Mouse (Mus musculus) retina, postnatal 1 day (tissue): ENCODE measurements around the gene Jam3.

Experiments
- DNase-seq: peaks from one replicate; pipeline ENCODE4 v3.0.0-alpha.2; 2012

Gene Jam3

DNA sequence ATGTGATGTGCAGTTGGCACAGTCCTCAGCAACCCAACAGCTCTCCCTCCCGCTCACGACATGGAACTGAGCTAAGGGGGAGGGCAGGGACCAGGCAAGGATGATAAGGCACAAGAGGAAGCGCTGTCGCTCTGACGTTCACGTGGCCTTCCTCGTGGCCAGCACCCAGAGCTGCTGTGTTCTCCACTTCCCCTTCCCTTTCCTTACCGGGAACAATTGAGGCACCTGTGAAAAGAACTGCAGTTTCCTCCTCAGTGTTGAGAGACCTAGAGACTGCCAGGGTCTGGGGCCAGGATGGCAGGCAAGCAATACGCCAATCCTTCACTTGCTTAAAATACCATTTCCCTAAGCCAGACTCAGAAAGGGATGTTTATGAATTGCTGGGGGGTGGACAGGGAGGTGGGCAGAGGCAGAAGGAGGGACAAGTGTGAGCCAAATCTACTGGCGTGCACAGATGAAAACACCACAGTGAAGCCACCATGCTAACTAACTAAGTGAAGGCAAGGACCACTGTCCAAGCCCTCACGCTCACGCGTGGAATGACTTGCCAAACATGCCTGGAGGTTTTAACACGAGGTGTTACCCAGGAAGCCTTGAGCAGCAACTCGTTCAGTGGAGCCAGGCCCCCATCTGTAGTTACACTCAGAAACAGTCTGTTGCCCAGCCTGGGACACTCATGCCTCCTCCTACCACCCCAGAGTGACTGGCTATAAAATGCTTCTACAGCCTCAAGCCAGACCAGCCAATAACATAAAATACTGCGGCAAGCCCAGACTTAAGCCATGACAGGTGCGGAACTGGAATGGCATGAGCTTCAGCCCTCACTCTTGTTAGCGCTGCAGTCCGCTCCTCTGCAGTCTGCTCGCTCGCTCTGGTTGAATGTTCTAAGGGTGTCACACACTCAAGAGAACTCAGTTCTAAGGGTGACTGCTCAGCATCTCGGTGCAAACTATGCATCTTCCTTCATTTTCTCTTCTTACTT lies 45.4 kb downstream of the Jam3 start:
- DNase-seq, result no peak

DNA sequence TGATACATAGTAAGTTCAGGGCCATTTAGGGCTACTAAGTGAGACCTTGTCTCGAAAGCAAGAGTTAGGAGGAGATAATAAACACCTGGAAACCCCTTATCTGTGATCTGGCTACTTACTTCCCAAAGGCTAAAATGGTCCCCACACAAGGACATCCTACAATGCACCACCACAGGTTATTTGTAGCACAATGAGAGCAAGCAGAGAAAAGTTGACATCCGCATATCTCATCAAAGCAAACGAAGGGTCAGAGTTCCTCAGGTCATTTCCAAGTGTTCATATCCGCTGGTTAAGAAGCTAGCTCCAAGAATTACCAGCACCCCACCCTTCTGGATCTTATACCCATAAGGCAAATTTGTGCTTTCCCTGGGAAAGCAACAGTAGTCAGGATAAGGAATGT lies 46.8 kb downstream of the Jam3 start:
- no peak for DNase-seq

DNA sequence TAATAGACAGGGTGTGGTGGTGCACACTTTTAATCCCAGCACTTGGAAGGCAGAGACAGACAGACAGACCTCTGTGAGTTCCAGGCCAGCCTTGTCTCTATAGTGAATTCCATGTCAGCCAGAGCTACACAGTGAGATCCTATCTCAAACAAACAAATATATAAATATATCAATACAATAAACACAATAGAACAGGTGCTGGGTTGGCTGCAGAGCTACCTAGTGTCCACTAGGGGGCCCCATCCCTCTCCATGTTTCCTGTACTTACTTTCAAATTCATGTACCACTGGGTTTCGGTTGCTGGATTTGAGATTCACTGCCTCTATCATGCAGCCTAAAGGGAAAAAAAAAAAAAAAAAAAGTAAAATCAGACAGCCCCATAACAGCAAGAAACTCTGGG lies 49.1 kb downstream of the Jam3 start:
- peak; percentile 70 for DNase-seq

DNA sequence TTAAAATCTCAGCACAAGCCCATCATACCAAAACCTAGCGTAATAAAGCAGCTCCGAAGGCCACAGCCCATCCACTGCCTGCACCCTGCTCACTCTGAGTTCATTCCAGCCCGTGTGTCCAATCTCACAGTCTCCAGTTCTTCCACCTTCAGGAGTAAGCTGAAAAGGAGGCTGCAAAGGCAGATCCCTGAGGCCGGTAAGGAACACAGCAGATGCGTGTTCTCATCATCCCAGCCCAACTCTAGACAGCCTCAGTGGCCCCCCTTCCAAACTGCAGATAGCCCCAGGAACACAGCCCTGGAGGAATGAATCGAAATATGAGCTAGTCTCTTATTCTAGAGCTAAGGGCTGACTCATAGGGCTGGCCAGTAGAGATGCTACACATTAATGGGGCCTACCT lies 53.8 kb downstream of the Jam3 start:
- no peak for DNase-seq

DNA sequence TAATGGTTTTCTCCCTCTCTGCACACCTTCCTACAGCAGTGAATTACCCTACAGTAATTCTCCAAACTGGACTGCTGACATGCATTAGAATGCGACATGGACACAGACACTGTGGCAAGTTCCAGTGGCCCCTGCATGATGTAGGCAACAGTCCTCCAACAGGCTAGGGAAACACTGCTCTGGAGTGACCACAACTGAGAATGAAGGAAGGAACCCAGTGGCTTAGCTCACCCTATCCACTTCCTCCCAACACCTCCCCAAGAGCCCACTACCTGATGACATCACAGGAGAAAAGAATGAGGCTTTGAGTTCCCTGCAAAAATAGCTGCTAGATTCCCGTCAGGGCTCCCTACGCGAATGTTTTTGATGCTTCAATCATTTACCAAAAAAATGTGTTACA lies 55.7 kb downstream of the Jam3 start:
- no peak for DNase-seq

DNA sequence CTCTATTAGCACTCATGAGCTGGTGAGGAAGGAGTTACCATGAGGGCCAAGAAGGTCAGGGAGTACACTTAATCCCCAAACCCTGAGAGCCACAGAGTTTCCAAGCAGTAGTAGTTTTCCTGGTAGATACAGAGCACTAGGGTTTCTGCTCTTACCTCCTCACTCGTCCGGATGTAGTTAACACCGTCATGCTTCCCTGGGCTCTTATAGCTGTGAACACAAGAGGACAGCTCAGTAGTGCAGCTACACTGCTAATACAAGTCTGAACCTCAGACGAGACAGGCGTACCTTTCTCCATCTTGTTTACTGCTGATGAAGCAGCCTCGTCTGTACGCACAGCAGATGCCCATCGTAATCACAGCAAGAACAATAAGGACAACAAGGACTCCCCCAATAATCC lies 56.7 kb downstream of the Jam3 start:
- DNase-seq, result no peak

DNA sequence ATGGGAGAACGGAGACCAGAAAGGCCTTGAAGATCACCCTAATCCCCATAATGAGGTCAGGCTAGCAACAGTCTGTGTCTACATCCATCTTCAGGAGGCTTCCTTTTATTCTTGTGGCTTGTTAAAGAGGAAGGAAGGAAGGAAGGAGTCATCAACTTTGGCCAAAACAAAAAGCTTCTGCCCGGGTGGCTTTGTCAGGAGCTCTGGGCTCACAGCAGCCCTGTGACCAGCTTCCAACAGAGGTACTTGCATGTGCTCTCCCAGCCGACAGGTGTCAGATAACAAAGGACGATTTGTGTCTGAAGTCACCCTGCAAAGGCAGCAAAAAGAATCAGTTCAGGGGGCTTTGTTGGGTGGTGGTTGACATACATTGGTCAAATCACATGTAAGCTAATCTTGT lies 57.1 kb downstream of the Jam3 start:
- DNase-seq, result peak; percentile 64

DNA sequence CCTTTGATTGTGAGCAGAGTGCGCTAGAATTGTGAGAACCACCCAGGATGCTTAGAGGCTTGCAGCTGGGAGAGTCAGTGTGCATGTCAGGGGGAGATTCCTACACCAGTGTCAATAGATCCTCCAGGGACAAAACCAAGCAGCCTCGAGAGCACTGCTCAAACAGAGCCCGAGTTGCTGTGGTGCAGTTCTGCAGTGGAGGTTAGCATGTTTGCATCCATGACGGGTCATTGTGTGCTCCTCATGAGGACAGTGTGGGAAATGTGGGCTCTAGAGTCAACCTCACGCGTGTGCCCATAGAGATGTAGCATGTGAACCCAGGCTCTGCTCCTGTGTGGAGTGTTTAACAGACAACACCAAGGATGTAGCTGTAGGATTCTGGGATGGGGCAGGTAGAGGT lies 62.3 kb downstream of the Jam3 start:
- no peak for DNase-seq

DNA sequence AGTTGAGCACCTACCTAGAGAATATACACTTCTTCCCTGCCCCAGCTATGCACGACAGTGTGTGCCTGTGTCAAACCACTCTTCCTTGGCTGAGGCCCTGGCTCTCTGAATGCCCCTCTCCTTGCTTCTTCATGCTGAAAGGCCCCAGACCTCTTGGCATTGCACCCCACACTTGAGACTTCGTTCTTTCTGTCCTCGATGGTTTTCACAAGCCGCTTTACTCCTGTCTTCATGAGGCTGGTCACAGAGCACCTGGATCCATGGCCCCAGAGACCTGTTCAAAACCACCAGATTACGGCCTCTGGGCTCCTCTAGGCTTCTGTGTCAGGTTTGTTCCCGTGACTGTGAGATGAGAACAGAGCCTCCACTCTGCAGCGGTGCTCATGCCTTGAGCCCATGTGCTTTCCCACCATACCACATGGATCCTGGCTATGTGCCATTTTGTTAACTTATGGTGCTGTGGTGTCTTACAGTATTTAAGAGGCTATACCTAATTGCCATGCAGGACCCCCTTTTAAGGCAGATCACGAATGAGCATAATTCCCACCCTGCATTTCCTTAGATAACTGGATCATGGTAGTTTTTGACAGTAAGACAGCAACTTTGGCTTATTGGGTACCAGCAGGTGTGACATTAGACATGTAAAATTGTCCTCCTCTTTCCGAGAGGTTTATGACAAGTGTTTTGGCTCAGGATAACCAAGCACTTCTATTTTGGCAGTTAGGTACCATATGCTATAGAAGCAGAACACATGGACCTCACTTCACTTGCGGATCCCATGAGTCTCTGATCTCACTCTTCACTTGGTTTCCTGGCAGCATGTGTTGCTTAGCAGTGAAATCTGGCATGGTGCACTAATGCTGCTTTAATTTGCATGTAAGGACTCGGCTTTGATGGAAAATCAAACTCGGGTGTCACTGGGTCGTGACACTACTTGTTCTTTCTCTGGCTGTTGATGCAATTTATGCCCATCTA lies 64.1 kb downstream of the Jam3 start:
- DNase-seq, result no peak

DNA sequence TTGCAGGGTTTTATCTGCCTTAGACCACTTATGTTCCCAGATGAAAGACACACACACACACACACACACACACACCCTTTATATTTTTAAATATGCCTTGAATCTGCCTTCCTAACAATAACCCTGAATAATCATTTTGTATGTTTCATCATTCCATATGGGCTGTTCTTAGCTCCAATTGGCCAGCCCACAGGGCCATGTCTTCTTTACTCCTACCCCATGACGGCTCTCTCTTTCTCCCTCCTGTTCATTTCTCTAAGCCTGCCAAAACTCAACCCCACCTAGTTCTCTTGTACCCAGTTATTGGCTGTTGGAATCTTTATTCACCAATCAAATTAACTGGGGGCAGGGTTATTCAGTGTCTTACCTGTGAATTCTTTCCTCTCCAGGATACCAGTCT lies 65.1 kb downstream of the Jam3 start:
- no peak for DNase-seq

DNA sequence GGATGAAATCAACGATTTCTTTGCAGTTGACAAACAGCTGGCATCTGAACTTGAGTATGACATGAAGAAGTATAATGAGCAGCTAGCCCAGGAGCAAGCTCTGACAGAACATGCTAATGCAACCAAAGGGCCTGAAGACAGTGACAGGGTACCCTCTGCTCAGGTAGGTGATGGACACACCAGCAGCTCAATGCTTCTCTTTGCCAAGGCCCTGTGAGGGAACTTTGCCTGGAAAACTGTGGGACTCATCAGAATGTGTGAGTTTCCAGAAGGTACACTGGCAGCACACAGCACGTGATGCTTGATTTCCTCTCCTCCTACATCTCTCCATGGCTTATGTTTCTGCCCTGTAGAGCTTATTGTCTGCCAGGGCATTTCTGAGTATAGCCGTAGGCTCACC lies 67.8 kb downstream of the Jam3 start:
- DNase-seq, result no peak

DNA sequence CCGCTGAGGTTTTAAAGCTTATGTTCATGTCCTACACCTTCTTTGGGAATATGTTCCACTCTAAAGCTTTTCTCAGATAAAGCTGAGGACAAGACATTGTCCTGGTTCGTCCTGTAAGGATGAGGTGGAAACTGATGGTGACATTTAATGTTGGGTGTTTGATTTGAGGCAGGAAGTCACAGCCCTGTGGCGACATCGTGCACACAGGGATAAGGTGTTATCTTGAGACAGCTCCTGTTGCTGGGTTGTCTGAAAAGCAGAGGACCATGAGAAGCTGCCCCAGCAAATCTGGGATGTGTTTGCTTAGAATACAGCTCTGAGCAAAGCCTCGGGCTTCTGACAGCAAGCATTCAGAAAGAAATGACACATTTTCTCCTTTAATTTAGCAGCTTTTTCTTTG lies 69.0 kb downstream of the Jam3 start:
- DNase-seq, result no peak

DNA sequence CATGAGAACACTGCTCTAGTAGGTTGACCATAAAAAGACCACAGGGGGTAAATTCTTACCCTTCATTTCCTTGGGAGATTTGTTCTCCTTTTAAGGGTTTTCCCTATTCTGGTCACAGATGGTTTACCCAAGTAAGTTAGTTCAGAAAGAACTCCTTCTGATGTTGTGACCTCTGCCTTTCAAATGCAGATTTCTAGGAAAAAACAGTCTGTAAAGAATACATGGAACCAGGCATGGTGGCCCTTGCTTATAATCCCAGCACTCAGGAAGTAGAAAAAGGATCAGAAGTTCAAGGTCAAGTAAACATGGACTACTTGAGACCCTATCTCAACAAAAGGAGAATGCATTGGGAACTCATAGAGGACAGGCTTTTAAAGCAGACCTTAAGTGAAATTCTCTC lies 79.4 kb downstream of the Jam3 start:
- no peak for DNase-seq

DNA sequence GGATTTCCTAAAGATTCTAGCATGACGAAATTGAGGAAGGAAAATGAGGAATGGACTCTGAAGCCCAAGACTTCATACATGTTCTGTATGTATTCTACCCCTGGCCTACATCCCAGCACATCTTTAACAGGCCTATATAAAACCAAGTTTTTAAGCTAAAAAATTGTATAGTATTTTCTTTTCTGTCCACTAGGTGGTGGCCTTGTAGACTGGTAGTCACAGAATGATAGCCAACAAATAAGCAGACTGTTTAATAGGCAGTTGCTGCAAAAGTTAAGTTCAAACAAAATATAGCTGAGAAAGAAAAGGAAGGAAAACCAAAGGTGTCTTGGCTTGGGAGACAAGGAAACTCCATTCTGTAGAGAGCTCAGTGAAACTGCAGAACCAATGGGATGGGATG lies 80.5 kb downstream of the Jam3 start:
- no peak for DNase-seq

DNA sequence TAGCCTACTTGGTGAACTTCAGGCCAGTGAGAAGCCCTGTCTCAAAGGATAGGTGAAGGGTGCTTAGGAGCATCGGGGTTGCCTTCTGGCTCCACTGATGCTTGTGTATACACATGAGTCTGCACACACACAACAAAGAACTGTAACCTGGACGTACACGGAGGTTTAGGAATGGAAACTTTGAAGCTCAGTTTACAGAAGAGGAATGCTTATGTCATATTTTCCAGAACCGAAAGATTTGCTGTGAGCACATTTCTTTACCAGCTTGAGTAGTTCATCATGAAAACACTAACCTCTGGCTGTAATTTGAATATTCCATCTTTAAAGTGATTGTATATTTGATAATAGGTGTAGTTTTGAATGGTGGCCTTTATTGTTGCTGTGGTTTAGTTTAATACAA lies 84.3 kb downstream of the Jam3 start:
- DNase-seq, result no peak

DNA sequence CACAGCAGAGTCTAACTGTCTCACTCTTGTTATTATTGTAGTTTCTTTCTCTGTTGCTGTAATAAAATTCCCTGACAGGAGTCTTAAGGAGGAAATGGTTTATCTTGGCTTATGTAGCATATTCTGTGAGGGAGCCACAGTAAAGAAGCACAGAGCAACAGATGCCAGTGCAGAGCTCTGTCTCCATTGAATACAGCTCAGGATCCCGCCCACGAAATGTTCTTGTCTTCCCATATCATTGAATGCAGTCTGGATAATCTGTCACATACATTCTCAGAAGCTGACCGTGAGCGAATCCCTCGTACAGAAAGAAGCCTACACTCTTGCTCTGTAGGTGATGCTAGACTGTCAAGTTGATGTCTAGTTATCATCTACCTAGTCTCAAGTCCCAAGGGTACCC lies 96.9 kb downstream of the Jam3 start:
- DNase-seq, result no peak

DNA sequence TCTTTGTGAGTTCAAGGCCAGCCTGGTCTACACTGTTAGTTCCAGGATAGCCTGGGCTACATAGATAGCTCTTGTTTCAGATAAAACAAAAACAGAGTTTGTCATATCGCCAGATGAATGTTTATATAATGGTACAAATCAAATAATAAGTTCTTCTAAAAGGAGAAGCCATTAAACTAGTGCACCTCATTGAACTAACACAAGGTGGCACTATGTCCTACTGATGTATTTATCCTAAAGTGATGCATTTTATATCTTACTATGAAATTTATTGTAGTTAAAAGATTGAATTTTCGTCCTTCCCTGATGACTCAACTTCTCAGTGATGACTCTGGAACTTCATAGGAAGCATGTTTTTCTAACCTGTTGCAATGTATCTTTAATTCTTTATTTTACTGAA lies 105.7 kb downstream of the Jam3 start:
- DNase-seq, result no peak
